Mouse (Mus musculus) gastrocnemius, postnatal 25 days (tissue): Measurements from ENCODE around the gene Gstp2. TPM values are rescaled to one million over a fixed set of nuclear protein-coding genes. Genes with fewer than 3 reads are reported as not detected.

Experiments
- DNase-seq: peaks from one replicate; pipeline ENCODE4 v3.0.0; 2022
- long read RNA-seq, 2 experiments: library from polyadenylated mRNA; stranded (forward); transcript quantifications; one replicate each; pipeline ENCODE4 v2.0.0; 2021
- total RNA-seq, 2 experiments: library from RNA; stranded (reverse); gene quantifications; 1 replicate in 1 of 2; 2 replicates in 1 of 2; pipeline ENCODE4 v1.2.3; 2021

The Gstp2 gene
- total RNA-seq, result 100 to 1,000 TPM; 118 to 133 TPM
- long read RNA-seq, experiment 1, transcript Gstp2-201 (7 exons, 797 nt), result major isoform, 155 of 177 reads
- long read RNA-seq, experiment 1, partial matches to known transcripts, result 6 of 177 reads
- long read RNA-seq, experiment 1, other reads (novel, unspliced or antisense), result 12 of 177 reads
- long read RNA-seq, experiment 2, transcript Gstp2-201 (7 exons, 797 nt), result major isoform, 153 of 166 reads
- long read RNA-seq, experiment 2, partial matches to known transcripts, result 3 of 166 reads
- long read RNA-seq, experiment 2, other reads (novel, unspliced or antisense), result 10 of 166 reads

DNA sequence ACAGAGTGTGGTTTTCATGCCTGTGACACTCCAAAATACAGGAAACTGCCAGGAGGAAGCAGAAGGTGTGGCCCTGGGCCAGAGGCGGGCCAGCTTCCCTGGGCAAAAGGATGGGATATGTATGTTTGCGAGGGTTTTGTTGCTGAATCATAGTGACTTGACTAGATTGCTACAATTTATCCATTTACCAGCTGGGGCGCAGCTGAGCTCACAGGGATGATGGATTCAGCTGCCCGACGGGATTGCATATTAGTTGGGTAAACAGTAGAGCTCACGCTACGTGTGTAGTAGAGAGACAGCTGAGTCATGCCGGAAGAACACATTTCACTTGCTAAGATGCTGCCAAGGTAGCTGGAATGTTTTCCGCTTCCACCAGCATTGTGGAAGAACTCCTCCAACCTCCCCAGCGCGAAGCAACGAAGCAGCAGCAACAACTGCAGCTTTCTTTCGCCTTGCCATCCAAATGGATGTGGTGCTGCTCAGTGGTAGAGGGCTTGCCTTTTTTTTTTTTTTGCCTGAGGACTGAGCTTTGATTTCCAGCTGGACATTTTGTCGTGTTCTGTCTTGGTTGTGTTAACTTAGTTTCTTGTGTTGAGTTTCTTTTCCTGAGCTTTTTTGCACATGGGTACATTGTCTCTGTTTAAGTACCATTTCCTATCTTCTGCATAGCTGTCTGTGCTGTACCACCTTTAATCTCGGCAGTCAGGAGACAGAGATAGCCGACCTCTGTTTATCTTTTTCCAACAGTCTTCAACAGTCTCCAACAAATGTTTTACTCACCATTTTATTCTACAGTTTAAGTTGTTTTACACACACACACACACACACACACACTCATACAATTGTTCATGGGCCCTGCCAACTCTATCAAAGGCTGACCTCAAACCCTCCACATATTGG, at the start of gene Gstp2:
TSS of gene Gstp2 (minus strand) at position 58 of the 900 bp plus-strand sequence.
- DNase-seq, result peak; percentile 74

DNA sequence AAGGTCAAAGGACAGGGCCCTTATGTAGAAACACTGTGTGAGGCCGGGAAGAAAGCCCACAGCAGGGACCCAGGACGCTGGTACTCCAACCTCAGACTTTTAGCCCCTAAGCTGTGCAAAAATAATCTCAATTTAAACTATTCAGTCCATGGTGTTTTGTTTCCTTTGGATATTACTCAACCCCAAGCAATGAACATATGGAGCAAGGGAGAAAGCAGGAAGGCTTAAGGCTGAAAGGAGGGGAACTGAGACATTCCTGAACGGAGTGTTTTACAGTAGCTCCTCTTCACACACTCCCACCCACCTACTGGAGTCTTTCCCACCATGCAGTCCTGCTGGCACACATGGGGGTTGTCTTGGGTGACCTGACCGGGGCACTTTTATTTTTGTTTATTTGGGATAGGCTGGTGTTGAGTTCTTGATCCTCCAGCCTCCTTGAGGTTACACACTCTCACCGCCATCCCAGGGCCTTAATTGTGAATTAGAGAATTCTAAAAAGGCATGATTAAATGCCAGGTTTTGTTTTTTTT, 49.0 kb upstream of the Gstp2 start:
- no peak for DNase-seq

DNA sequence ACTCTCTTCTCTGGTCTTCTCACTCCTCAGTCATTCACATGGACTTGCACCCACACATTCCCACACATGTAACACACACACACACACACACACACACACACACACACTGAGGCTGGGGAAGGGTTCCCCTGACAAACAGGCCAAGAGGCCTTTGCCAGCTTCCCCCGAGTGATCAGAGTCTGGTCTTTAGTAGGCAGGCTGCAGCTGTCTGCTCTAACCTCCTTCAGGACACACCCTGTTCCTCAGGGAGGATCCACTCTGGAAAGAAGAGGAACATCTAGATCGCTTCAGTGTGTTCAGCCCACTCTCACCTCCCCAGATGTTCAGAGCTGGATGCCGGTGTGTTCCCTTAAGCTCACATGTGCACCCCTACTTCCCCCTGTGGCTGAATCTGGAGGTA, 48.5 kb upstream of the Gstp2 start:
- DNase-seq, result no peak

DNA sequence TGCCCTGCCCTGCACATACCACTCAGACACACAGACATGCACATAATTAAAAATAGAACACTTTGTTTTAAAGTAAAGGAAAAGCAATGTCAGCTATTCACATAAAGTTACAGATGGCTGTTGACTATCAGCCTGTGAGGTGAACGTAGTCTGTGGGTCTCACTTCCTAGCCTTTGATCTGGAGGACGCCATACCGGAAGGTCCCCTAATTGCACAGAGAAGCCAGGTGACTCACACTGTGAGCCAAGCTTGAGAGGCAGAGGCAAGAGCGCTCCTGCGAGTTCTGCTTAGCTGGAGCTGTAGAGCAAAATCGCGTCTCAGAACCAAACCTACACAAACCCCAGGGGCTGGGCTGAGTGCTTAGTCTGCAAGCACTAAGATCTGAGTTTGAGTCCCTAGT, 47.9 kb upstream of the Gstp2 start:
- DNase-seq, result no peak

DNA sequence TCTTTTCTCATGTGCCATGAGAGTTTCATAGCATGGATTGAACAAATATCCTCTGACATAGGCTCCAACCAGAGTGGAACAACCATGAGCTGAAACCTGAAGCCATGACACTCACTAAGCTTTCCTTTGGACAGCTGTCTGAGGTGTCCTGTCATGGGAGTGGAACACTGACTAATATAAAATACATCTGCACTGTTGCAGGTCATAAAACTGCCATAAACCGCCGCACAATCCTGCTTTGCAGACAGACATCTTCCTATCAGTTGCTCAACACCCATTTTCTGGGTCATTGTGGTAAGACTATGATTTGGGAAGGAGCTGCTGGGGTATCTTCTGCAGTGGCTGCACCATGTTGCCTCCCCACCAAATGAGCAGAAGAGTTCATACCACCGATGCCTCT, 46.9 kb upstream of the Gstp2 start:
- no peak for DNase-seq

DNA sequence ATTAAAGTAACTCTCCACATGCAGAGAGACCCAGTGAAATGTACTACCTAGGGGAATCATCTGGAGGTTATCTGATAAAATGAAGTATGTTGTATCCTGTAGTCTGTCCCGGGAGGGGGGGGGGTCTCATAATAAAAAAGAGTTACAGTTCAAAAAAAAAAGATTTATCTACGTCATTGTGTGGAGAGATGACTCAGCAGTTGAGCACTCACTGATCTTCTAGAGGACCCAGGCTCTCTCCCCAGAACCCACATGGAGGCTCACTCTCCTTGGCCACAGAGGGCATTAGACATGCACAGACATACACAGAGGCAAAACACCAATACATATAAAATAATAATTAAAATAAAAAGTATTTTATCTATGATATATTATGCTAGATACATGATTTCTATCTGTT, 45.6 kb upstream of the Gstp2 start:
- no peak for DNase-seq

DNA sequence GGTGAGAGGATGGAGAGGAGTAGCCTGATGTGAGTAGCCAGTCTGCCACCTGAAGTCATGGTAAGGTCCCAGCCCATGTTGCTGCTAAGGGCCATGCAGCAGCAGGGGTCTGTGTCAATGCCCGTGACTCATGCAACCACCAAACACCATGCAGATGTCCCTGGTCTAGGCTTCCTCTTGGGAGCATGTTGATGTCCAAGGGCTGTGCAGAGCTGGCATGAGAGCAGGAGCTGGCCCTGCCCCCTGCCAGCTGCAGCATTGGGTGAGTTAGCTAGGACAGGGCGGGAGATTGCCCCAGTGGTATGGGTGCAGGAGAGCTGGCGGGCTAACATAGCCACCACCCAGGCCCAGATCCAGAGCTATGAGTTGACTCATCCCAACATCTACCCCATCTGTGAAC, 44.6 kb upstream of the Gstp2 start:
- DNase-seq, result no peak

DNA sequence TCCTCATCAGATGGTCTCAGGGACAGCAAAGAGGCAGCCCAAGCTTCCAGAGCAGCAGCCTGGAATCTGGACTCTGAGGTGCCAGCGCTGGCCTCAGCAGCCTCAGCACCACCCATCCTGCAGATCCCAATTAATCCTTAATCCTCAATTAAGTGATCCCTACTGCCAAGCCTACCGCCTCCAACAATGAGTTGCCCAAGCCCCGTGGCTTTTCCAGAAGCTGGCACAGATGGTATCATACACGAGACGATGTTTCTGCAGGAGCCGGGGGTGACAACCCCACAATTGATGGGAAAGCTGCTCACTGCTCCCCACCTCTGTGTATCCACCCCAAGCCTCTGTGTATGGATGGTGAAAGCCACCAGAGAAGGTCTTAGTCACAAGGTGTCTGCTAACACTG, 43.3 kb upstream of the Gstp2 start:
- no peak for DNase-seq

DNA sequence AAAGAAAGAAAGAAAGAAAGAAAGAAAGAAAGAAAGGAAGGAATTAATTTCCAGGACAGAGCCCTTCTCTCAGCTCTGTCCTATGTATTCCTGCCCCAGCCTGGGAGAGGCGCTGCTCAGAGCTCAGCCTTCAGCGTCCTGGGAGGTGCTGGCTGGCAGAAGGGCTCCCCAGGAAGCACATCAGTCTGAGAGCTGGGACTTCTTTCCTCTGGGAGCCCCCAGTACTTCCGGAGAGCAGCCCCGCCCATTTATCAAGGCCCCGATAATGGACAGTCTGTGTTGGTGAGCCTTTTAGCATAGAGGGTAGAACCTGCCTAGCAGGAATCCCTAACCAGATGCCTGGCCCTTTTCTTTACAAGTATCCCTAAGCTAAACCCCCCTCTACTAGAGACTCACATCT, 42.3 kb upstream of the Gstp2 start:
- DNase-seq, result no peak

DNA sequence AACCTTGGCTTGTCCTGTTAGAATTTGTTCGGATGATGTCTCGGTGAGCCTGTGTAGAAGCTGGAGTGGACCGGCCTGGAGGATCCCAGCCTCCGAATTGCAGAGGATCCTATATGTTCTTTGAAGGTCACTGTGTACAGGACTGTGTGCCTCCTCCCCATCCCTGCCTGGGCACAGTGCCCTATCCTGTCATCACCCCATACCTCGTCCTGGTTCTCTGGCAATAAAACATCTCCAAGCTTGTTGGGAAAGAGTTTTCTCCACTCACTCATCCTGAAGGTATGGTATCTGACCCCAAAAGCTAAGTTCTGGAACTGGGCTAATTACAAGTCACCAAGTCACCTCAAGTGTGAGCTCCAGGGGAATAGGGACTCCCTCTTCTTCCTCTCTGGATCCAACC, 41.3 kb upstream of the Gstp2 start:
- no peak for DNase-seq

DNA sequence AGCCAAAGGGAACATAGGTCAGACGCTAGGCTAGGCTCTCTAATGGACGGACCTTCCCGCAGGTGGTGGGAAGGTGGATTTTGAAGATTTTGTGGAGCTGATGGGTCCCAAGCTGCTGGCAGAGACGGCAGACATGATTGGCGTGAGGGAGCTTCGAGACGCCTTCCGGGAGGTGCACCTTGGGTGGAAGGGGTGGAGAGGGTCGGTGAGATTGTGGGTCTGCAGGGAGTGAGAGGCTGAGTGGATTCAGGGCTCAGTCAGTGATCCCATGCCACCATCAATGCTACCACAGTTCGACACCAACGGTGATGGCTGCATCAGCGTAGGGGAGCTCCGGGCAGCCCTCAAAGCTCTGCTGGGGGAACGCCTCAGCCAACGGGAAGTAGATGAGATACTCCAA, 40.3 kb upstream of the Gstp2 start:
- DNase-seq, result no peak

DNA sequence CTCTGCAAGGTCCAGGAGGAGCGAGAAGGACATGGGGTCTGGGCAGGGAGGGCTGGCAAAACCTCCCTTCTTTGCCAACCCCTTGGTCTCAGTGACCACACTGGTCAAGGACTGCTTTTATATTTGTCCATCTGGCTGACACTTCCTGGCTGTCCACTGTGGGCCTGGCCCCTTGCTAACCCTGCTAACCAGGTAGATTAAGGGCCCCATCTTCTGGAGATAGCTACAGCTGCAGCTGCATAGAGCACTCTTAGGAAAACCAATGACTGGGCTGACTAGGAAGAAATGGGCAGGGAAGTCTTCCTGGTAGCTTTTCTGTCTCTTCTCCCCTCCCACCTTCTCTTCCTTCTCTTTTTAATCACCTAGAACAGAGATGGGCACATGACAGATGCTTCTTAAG, 39.2 kb upstream of the Gstp2 start:
- DNase-seq, result no peak

DNA sequence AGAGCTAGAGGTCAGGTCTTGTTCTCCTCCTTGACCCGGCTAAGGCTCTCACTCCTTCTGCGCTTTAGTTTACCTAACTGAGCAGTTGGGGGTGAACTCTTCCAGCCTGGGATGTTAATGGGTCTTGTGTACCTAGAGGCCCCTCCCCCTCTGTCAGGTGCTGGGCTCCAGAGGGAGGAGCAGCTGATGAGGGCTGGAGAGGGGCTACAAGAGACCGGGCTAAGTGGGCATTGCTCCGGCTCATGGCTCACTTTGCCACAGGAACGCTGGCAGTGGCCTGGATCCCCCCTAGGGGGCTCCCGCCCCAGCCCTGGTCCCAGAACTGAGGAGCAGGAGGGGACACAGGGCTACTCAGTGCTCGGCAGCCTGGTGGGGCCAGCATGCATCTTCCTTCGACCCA, 38.0 kb upstream of the Gstp2 start:
- DNase-seq, result no peak

DNA sequence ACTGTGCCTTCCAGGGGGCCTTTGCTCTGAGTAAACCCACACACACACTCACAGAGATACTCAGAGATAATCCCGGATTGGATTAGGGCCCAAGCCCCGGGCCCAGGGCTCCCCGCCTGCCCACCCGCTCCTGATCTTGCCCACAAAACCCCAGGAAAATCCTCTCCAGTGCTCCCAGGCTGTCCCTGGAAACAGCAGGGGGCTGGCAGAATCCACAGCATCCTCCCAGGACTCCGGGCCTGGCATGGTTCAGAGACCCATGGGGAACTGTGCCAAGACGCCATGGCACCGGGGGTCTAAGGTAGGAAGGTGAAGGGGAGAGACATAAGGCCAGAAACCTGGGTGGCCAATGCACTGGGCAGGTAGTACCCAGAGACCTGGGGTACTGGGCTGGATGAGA, 37.5 kb upstream of the Gstp2 start:
- DNase-seq, result no peak

DNA sequence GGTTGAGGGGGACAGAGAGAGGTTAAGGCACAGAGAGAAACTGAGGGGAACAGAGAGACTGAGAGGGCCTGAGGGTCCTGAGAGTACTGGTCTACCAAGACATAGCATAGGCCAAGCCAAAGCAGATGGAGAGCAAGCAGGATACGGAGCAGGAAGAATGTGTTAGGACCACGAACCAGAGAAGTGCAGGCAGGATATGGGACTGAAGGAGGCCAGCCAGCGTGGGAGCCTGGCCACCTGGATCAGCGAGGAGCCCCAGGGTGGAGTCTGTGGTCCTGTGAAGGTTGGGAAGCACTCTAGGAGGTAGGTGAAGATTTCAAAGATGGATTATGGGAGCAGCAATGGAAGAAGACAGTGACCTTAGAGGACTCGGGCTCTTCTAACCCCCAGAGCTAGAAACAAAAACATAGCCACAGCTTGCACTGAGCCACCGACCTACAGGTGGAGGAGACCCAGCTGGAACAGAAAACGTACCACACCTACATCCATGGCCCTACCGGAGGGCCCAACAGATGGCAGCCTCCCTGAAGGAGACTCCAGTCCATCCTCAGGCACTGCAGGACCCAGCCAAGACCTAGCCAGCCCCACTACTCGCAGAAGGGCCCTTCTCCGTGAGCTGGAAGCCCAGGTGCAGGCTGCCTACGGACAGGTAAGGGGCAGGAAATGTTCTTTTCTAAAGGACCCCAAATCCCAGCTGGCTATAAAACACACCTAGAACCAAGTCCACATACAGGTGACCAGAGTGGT, 36.6 kb upstream of the Gstp2 start:
- DNase-seq, result no peak

DNA sequence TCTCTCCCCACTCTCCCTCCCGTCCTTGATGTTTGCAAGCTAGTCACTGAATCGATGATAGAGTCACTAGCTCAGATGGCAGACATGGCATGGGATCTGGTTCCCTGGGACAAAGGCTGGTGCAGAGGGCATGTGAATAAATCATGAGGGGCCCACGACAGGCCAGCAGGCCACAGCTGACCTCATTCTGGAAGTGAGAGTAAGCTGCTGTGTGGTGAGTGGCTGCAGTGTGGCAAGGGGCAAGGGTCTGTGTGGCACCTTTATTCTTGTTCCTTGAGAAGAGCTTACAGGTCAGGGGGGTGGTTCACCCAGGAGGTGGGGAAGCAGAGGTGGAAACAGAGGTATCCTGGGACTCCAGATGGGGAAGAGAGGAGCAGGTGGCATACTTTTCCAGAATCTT, 35.6 kb upstream of the Gstp2 start, which contains the start of gene Cabp2:
TSS of gene Cabp2 (plus strand) at position 185 of the 400 bp plus-strand sequence.
- no peak for DNase-seq

DNA sequence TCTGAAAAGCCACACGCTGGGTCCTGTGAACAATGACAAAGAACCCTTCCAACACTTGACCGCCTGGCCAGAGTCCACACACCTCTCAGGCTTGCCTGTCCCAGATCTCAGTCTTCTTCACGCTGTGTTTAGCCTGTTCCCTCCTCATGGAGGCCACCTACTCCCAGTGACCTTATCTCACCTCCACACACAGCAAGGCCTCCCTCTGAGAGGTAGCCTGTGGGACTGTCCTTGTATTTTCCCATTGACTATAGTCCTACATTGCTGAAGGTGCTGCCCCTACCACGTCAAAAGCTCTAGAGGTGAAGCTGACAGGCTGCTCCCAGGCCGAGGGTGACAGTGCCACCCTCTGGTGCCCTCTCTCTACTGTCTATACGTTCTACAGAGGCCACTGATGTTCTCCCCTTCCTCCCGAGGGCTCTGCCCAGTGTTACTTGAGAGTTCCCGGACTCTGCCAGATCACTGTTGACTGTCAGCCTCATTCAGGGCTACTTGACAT, 34.7 kb upstream of the Gstp2 start:
- DNase-seq, result no peak

DNA sequence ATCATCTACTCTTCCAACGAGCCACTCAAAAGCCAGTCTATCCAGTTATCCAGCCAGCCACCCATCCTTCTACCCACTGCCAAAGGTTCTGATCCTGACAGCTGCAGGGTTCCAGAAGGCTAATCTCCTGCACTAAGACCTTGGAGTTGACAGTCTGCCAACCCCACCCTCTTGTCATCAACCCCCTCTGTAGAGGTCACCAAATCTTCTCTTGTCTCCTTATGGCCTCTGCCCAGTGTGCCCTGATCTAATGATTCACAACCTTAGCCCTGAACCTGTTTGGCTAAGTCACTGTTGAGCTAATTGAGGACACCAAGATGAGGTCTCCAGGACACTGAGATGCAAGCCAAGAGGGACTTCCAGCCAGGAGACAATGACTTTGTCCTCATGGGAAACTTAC, 33.8 kb upstream of the Gstp2 start:
- no peak for DNase-seq

DNA sequence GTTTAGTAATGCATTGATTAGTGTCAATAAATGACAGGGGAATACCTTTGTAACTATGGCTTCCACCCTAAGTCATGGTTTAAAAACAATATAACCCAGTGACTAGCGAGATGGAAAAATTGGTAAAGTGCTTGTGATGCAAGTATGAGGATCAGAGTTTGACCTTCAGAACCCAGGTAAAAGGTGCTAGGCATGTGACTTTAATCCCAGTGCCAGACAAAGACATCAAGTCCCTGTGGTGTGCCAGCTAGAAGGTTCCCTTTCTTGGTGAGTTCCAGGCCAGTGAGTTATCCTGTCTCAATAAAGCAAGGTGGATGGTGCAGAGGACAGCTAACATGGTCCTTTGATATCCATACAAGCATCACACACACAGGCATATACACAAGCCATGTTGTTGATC, 29.7 kb upstream of the Gstp2 start:
- DNase-seq, result no peak

DNA sequence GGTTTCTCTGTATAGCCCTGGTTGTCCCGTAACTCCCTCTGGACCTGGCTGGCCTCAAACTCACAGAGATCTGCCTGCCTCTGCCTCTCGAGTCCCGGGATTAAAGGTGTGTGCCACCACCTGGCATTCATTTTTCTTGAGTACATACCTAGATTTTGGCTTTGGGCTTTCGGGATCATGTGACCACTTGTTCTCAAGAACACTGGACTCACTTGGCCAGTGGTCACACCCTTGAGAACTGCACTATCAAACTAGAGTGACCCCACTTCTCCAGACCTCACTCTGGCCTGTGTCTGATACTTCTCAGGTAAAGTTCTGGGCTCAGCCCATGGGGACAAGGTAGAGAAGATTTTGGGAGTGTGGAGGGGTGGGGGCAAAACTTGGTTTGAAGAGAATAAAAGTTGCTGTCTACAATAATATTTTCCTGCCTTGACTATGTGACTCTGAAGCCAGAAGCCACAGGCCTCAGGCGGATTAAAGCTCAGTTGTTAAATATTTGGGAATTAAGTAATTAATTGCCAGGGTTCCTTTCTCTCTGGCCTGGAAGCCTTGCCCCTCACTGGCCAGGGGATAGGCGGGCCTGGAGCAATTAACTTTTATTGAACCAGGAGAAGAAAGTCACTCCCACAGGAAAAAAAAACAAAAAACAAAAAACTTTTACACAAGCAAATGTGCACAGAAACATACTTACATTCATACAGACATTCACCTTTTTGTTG, 27.0 kb upstream of the Gstp2 start:
- no peak for DNase-seq

DNA sequence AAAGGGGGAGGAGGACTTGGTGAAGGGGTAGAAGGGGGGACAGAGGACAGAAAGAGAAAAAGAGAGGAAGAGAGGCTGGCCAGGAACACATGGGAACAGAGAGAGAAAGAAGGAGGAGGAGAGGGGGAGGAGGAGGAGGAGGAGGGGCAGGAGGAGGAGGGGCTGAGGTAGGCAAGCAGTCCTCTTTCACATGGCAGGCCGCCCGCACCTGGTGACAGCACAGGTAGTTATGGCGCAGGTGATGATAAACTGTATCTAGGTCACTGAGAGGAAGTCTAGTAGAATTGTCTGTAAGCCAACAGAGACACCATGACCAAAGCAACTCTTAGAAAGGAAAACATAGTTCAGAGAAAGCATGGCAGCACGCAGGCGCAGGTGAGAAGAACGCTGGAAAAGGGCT, 25.6 kb upstream of the Gstp2 start:
- no peak for DNase-seq

DNA sequence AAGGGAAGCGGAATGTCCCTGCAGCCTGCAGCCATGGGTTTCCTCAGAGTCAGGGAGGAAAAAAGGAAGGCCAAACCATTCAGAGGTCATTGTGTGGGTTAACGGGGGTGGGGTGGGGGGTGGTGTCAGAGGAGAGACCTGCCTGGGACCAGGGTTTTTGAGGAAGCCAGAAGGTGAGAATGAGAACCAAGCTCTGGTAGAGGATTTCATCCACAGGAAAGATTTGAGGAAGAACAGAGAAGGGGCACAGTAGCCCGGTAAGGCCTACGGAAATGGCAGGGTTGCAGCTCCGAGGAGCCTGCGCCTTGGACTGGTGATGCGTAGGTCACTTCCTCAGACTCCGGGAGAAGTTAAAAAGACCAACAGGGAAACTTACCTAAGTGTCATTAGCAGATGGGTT, 24.9 kb upstream of the Gstp2 start:
- no peak for DNase-seq
